Mouse (Mus musculus) G1E (cell line): ENCODE data around the gene D930048N14Rik. TPM values are rescaled to one million over a fixed set of nuclear protein-coding genes. Genes with fewer than 3 reads are reported as not detected.
"Not testable (repeated sequence)": the region's sequence is repeated elsewhere in the genome, so short reads cannot be mapped to it uniquely, and the experiment has no call there.

Experiments
- ATAC-seq: 2 replicates; pipeline ENCODE4 v1.8.0; 2016; ENCODE audit warnings: mild to moderate bottlenecking; ENCODE audit not compliant: insufficient number of reproducible peaks, poor library complexity, low FRiP score, severe bottlenecking; ENCODE audit errors: extremely low read depth
- DNase-seq: peaks from one replicate; pipeline ENCODE4 v3.0.0; 2012; ENCODE audit warnings: low spot score
- H3K27me3 ChIP-seq: 2 replicates; pipeline ENCODE4 v1.6.1; 2012; ENCODE audit warnings: mild to moderate bottlenecking, low read length, inconsistent platforms; ENCODE audit not compliant: insufficient read depth
- H3K36me3 ChIP-seq: replicated peaks from 2 replicates; pipeline ENCODE3; 2012; ENCODE audit warnings: mild to moderate bottlenecking, inconsistent platforms
- H3K4me1 ChIP-seq: 2 replicates; pipeline ENCODE4 v1.6.1; 2012; ENCODE audit warnings: low read depth, low read length, inconsistent platforms, mixed read lengths; ENCODE audit not compliant: insufficient read depth
- H3K4me3 ChIP-seq: 2 replicates; pipeline ENCODE4 v1.5.1; 2012; ENCODE audit warnings: low read depth, mild to moderate bottlenecking, inconsistent platforms, low read length, moderate library complexity, mixed read lengths
- H3K9me3 ChIP-seq: replicated peaks from 2 replicates; pipeline ENCODE4 v1.6.1; 2012; ENCODE audit warnings: inconsistent platforms
- CTCF ChIP-seq: IDR thresholded peaks from 2 replicates; pipeline ENCODE4 v1.5.1; 2012; ENCODE audit warnings: low read depth, low read length, inconsistent platforms, mixed read lengths
- GATA1 ChIP-seq: IDR thresholded peaks from 2 replicates; pipeline ENCODE4 v1.6.1; 2012; ENCODE audit warnings: borderline replicate concordance, low read length, inconsistent platforms, mixed read lengths
- GATA2 ChIP-seq: IDR thresholded peaks from 2 replicates; pipeline ENCODE4 v1.6.1; 2012; ENCODE audit warnings: low read depth, low read length, inconsistent platforms, borderline replicate concordance
- POLR2AphosphoS5 ChIP-seq: IDR thresholded peaks from 2 replicates; pipeline ENCODE4 v1.6.1; 2012; ENCODE audit warnings: low read depth, low read length, inconsistent platforms; ENCODE audit not compliant: insufficient replicate concordance
- TAL1 ChIP-seq: conservative IDR thresholded peaks from 2 replicates; pipeline ENCODE4 v1.6.1; 2012; ENCODE audit warnings: low read depth, low read length, inconsistent platforms, mixed read lengths
- polyA plus RNA-seq: library from polyadenylated mRNA; stranded (reverse); fragments of >175 nt; gene quantifications from 2 replicates; pipeline ENCODE4 v1.2.3, GENCODE M21; 2012
- total RNA-seq, 2 experiments: library from RNA; stranded (forward) in 1 of 2; stranded (reverse) in 1 of 2; fragments of 200-1000 nt in 1 of 2; fragments of >200 nt in 1 of 2; fragmentation: Nextera tagmentation in 1 of 2; gene quantifications; 2 replicates each; pipeline ENCODE4 v1.2.3; 2014 to 2017

The D930048N14Rik gene
- total and polyA plus RNA-seq, 3 experiments, result 0.05 TPM; not detected in 2

GRCm38 (mm10) chr11:51681324-51681975 lies 30.7 kb downstream of the D930048N14Rik start:
- DNase-seq (peak; percentile 52), ATAC-seq (no peak)
- H3K4me3 ChIP-seq, result peak overlapping the region; percentile 28; the same call in 1 of the 2 replicates

DNA sequence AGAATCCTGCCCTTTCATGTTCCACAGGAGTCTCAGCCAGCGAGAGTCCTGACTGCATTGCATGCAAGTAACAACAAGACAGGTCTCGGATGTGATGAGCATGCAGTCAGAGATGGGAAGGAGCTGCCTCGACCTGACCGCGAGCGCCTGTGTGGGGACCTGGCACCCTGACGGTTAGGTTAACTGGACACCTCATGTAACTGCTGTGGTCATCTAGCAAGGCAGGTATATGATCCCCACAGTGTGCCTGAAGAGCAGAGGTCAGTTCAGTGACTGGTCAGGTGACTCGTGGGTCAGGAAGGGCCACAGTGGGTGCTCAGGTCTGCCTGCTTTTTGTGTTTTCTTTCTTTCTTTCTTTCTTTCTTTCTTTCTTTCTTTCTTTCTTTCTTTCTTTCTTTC lies 31.2 kb downstream of the D930048N14Rik start:
- Histone ChIP-seq H3K9me3 (no peaks in the 10 kb centered on the region), H3K4me3 (no peak overlapping the region; the same call in 1 of the 2 replicates), H3K4me1 (peaks cover 21% of the 10 kb centered on the region), H3K36me3 (peaks cover 18% of the 10 kb centered on the region), H3K27me3 (no peaks in the 10 kb centered on the region)
- no peak for TF ChIP-seq TAL1
- TF ChIP-seq GATA2, result no peak
- no peak for TF ChIP-seq CTCF
- no peak for TF ChIP-seq GATA1
- TF ChIP-seq POLR2AphosphoS5, result no peak
- DNase-seq (no peak), ATAC-seq (no peak)

More at GRCm38 (mm10) chr11:51681324-51681975, 30.7 kb downstream of the D930048N14Rik start:
- Histone ChIP-seq H3K27me3 (no peaks in the 10 kb centered on the region), H3K9me3 (no peaks in the 10 kb centered on the region), H3K4me1 (peaks cover 26% of the 10 kb centered on the region), H3K36me3 (peaks cover 16% of the 10 kb centered on the region)
- TF ChIP-seq TAL1, result no peak
- peak; percentile 88 for TF ChIP-seq CTCF

- peak; percentile 89 for DNase-seq
- no peaks in the 10 kb centered on the region for H3K9me3 ChIP-seq
- TF ChIP-seq POLR2AphosphoS5 (0 out of 2 replicates have a peak, but pooled peaks have one; percentile 28), GATA1 (no peak)
- peak; percentile 88 for ATAC-seq
- H3K27me3 ChIP-seq, result no peaks in the 10 kb centered on the region
- peak within 1 kb of the TSS; percentile 78 for H3K4me3 ChIP-seq
- peaks cover 18% of the 10 kb centered on the region for H3K4me1 ChIP-seq
- H3K36me3 ChIP-seq, result peaks cover 33% of the 10 kb centered on the region
These were observed 37.9 kb downstream of the D930048N14Rik start, which contains the start of gene 0610009B22Rik for GRCm38 (mm10) chr11:51688330-51689328. TSS of gene 0610009B22Rik (minus strand) at chr11:51688874.

GRCm38 (mm10) chr11:51689343-51689742 lies 38.6 kb downstream of the D930048N14Rik start:
- TF ChIP-seq GATA1 (no peak), GATA2 (no peak), POLR2AphosphoS5 (no peak), CTCF (no peak), TAL1 (no peak)
- H3K27me3 ChIP-seq, result no peaks in the 10 kb centered on the region
- H3K36me3 ChIP-seq, result peaks cover 31% of the 10 kb centered on the region
- peak overlapping the region; percentile 78 for H3K4me3 ChIP-seq
- no peak for DNase-seq
- no peaks in the 10 kb centered on the region for H3K9me3 ChIP-seq
- H3K4me1 ChIP-seq, result peaks cover 18% of the 10 kb centered on the region
- ATAC-seq, result no peak

DNA sequence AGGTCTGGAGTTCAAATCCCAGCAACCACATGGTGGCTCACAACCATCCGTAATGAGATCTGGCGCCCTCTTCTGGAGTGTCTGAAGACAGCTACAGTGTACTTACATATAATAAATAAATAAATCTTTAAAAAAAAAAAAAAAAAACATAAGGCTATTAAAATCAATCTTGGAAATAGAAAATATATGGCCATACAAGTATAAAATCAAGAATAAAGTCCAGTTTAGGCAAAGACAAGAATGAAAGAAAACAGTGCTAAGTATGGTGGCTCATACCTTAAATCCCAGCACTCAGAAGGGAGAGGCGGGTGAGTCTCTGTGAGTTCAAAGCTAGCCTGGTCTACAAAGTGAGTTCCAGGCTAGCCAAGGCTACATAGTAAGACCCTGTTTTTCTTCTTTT lies 39.8 kb downstream of the D930048N14Rik start:
- ATAC-seq, H3K27me3 ChIP-seq, DNase-seq, H3K4me3 ChIP-seq, H3K9me3 ChIP-seq: not testable (repeated sequence)
- H3K36me3 ChIP-seq, result peaks cover 28% of the 10 kb centered on the region
- H3K4me1 ChIP-seq, result peaks cover 18% of the 10 kb centered on the region

- H3K4me3 ChIP-seq, result no peak overlapping the region
- no peaks in the 10 kb centered on the region for H3K27me3 ChIP-seq
- no peak for ATAC-seq
- TF ChIP-seq GATA1 (no peak), GATA2 (no peak), TAL1 (no peak), POLR2AphosphoS5 (no peak), CTCF (no peak)
- no peaks in the 10 kb centered on the region for H3K9me3 ChIP-seq
- peaks cover 59% of the 10 kb centered on the region for H3K36me3 ChIP-seq
- H3K4me1 ChIP-seq, result peaks cover 3% of the 10 kb centered on the region
- DNase-seq, result no peak
These were observed 44.2 kb downstream of the D930048N14Rik start for GRCm38 (mm10) chr11:51694984-51695383.
